Mouse (Mus musculus) limb, embryonic 13.5 days (tissue): ENCODE results near the gene Gm28230. TPM values are rescaled to one million over a fixed set of nuclear protein-coding genes. Genes with fewer than 3 reads are reported as not detected.

ENCODE experiments used
- ATAC-seq: fragments of 200-750 bp; cut with Nextera tagmentation; 2 replicates; pipeline ENCODE4 v1.8.0; 2017; ENCODE audit warnings: low read depth, moderate number of reproducible peaks, moderate TSS enrichment; ENCODE audit not compliant: low FRiP score
- H3K27ac ChIP-seq: fragments of 300-500 bp; sonication (generic); 2 replicates; pipeline ENCODE4 v1.5.1; 2015; ENCODE audit warnings: inconsistent platforms, mild to moderate bottlenecking, moderate library complexity
- H3K27me3 ChIP-seq: fragments of 300-500 bp; sonication (generic); 2 replicates; pipeline ENCODE4 v1.6.1; 2015; ENCODE audit warnings: mild to moderate bottlenecking, inconsistent platforms
- H3K36me3 ChIP-seq: fragments of 300-500 bp; sonication (generic); 2 replicates; pipeline ENCODE4 v1.6.1; 2015; ENCODE audit warnings: inconsistent platforms, mild to moderate bottlenecking, moderate library complexity
- H3K4me1 ChIP-seq: fragments of 300-500 bp; sonication (generic); 2 replicates; pipeline ENCODE4 v1.6.1; 2015; ENCODE audit warnings: inconsistent platforms
- H3K4me2 ChIP-seq: fragments of 300-500 bp; sonication (generic); replicated peaks from 2 replicates; pipeline ENCODE4 v1.6.1; 2015; ENCODE audit warnings: inconsistent platforms, mild to moderate bottlenecking, moderate library complexity
- H3K4me3 ChIP-seq: fragments of 300-500 bp; sonication (generic); 2 replicates; pipeline ENCODE4 v1.5.1; 2015; ENCODE audit warnings: moderate library complexity, mild to moderate bottlenecking, inconsistent platforms
- H3K9ac ChIP-seq: fragments of 300-500 bp; sonication (generic); 2 replicates; pipeline ENCODE4 v1.6.1; 2015; ENCODE audit warnings: mild to moderate bottlenecking, inconsistent platforms
- H3K9me3 ChIP-seq: fragments of 300-500 bp; sonication (generic); 2 replicates; pipeline ENCODE4 v1.6.1; 2016; ENCODE audit warnings: inconsistent platforms
- WGBS: fragments of 180-500 bp; shearing (Covaris S2); methylation state at CpG from one replicate; pipeline ENCODE4 v1.1.7; 2015; 5-methylcytosine and 5-hydroxymethylcytosine counted together
- polyA plus RNA-seq: library from polyadenylated mRNA; unstranded; fragments of >200 nt; fragmentation: Nextera tagmentation; extraction: Ambion mirVana; gene quantifications from 2 replicates; pipeline ENCODE4 v1.2.1, GENCODE M21; 2015

The Gm28230 gene
- polyA plus RNA-seq, 1 experiment from 2014 or later: 0.08 TPM

DNA sequence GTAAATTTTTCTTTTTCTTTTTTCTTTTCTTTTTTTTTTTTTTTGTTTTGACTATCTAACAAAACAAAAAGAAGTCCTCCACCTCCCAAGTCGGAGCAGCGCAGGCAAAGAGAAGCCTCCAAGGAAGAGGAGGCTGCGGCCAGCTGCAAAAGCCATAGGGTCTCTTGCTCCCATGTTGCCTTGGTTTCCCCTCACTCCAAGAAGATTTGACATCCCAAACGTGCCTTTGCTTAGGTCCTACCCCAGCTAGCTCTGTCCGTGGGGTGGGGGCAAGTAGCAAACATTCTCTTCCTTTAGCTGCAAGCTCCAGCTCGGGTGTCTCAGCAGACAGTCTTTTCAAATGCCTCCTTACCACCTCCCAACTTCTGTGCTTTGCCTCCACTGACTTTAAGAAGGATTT lies 7.2 kb downstream of the Gm28230 start:
- Histone ChIP-seq H3K4me3 (no peak overlapping the region), H3K9ac (no peak overlapping the region), H3K4me2 (no peak overlapping the region), H3K9me3 (no peaks in the 10 kb centered on the region), H3K27me3 (peaks cover 97% of the 10 kb centered on the region), H3K27ac (no peak overlapping the region), H3K36me3 (no peaks in the 10 kb centered on the region), H3K4me1 (peaks cover 34% of the 10 kb centered on the region)
- 12% methylated on average over 6 of the region's 6 CpGs for WGBS
- no peak for ATAC-seq

DNA sequence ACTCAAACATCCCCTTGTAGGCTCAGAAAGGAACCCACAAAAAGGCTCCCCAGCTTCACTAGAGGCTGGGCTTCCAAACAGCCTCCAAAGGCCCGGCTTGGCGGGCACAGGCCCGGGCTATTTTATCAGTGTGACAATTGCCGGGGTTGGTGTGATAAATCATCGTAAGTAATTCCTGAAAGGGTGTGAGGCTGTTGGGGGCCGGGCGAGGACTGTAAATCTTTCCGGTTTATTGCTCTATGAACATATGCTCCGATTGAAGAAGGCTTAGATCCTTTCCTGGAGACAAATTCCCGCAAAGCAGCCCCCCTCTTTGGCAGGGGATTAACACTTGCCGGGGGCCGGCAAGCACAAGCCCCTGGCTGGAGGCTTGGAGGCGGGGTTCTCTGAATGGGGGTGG lies 7.9 kb downstream of the Gm28230 start:
- WGBS: 6% methylated on average over 13 of the region's 13 CpGs
- no peak overlapping the region for H3K4me3 ChIP-seq
- no peak for ATAC-seq
- no peaks in the 10 kb centered on the region for H3K36me3 ChIP-seq
- H3K9me3 ChIP-seq: no peaks in the 10 kb centered on the region
- peaks cover 34% of the 10 kb centered on the region for H3K4me1 ChIP-seq
- H3K27me3 ChIP-seq: peaks cover 97% of the 10 kb centered on the region
- no peak overlapping the region for H3K27ac ChIP-seq
- no peak overlapping the region for H3K4me2 ChIP-seq
- H3K9ac ChIP-seq: no peak overlapping the region

DNA sequence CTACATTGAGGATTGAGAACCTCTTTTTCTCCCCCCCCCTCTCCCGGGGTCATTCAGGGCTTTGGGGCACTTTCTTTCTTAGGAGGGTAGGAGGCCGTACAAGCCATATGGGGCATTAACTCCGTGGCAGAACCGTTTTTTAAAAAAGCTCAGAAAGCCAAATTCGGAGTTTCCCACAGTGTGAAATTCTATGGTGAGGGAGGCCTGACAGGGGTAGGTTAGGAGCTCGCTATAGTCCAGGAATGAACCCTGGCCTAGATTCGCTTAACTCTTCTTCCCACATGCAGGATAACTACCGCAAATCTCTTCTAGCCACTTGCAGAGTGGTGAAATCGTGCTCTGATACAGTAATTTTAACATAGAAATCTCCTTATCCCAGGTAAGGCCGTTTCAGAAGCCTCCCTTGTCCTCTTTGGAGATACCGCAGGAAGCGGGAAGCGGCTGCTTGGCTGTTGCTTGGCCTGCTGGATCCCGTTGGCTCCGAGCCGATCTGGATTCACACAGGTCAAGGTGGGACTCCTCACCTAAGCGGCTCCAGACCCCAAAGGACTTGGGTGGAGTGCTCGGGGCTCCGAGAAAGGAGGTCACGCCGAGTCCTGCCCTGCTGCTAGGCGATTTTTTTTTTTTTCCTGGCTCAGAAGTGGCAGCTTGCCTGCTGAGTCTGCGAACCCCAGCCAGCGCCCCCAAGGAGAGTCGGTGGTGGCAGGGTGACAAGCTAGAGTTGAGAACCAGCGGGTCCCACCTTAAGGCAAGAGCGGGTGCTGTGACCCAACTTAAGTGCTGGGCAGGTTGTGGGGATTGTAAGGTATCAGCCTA lies 8.7 kb downstream of the Gm28230 start:
- Histone ChIP-seq H3K4me2 (no peak overlapping the region), H3K4me3 (no peak overlapping the region), H3K36me3 (no peaks in the 10 kb centered on the region), H3K27ac (no peak overlapping the region), H3K9me3 (no peaks in the 10 kb centered on the region), H3K27me3 (peaks cover 99% of the 10 kb centered on the region), H3K4me1 (peaks cover 38% of the 10 kb centered on the region), H3K9ac (no peak overlapping the region)
- WGBS: 11% methylated on average over 27 of the region's 27 CpGs
- no peak for ATAC-seq

DNA sequence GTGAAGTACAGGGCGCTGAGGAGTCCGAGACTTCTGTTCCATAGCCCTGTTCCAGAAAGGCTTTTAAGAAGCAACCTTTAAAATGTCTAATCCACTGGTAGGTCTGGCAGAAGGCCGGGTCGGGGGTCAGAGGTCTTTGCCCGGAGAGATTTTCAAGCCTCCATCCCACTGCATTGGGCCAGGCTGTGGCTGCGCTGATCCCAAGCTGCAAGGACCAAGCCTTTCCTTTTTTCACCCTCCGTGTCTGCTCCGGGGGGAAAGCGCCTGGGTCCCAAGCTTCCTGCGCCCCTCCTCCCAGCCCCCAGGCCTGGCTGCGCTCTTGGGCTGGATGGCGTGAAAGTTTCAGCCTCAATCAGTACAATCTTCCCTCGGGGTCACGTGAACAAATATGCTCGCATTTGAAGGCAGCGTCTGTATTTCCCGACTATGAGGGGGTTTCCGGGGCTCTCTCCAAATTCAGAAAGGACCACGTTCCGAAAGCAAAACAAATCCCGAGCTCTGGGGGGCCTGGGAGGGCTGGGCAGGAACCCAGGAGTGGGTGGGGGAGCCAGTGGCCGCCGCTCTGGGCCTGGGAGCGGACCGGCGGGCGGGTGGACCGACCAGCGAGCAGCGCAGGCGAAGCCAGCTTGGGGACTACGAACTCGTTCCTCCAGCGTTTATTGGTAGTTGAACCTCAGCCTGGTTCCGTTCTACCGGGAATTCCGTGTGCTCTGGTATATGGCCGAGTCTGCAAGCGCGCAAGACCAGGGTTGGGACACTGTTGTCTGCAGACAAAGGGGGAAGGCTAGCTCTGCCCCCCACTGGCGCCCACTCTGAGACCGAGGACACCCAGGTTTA lies 9.5 kb downstream of the Gm28230 start:
- no peak for ATAC-seq
- Histone ChIP-seq H3K4me3 (peak overlapping the region; percentile 27), H3K36me3 (no peaks in the 10 kb centered on the region), H3K4me1 (peaks cover 44% of the 10 kb centered on the region), H3K9me3 (no peaks in the 10 kb centered on the region), H3K27ac (no peak overlapping the region), H3K9ac (no peak overlapping the region; the same call in 1 of the 2 replicates), H3K4me2 (peak overlapping the region; percentile 54), H3K27me3 (peaks cover 99% of the 10 kb centered on the region)
- WGBS: 2% methylated on average over 42 of the region's 42 CpGs

DNA sequence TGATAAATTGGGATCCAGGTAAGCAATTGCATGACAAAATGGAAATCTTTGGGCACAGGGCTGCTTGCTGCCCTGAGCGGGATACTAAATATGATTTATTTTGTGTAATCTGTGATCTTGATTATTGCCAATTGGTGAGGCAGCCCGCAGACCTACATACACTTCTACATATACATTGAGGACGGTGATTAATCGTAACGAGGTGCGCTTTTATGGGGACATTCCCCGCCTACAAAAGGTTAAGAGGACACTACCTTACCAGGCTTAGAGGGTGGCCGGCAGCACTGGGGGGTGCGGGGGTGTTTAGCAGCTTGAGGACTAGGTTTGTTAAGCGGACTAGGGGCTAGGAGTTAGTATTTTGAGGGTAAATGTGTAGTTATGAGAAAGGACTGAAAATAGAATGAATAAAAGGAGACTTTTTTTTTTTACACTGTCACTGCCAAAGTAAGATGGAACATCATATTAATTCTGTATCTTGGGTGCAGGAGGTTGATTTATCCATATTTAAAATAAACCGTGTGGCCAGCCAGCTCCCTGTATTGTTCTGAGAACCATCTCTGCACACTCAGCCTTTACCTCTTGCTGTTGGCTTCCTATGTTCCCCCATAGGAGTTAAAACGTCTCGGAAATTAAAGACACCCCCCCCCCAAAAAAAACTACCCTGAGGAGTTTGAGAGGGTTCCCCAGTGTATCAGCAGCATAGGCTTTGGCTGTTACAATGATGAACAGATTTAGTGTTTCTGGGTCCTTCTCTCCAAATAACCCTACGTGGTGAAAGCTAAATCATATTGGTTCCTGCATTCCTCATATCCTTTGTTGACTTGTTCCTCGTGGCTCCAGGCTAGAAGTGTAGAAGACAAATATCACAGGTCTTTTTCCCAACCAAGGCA lies 10.4 kb downstream of the Gm28230 start:
- WGBS: 9% methylated on average over 15 of the region's 15 CpGs
- no peak overlapping the region for H3K4me2 ChIP-seq
- no peaks in the 10 kb centered on the region for H3K9me3 ChIP-seq
- H3K36me3 ChIP-seq: no peaks in the 10 kb centered on the region
- peaks cover 44% of the 10 kb centered on the region for H3K4me1 ChIP-seq
- no peak for ATAC-seq
- peaks cover 99% of the 10 kb centered on the region for H3K27me3 ChIP-seq
- 0 out of 2 replicates have a peak overlapping the region, but pooled peaks have one; percentile 27 for H3K4me3 ChIP-seq
- H3K9ac ChIP-seq: no peak overlapping the region
- H3K27ac ChIP-seq: no peak overlapping the region

DNA sequence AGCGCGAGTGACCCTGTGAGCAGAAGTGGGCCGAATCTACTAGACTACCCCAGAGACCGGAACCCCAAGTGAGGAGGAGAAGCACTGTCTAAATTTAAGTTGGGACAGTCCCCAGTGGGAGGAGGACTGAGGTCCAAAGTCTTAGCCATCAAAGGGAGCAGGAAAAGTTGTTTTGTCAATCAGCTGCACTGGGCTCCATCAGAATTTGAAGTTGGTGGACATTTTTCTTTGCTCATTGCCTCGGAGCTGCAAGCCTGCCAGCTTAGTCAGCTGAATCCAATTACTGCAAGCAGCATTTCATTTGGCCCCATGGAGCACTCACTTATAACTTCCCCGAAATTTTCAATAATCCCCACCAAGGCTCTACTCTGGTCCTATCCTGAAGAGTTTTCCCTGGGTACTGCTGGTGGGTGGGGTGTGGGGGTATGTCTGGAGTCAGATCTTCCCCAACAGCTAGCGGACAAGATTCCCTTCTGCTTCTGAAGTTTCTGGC lies 11.1 kb downstream of the Gm28230 start:
- H3K4me1 ChIP-seq: peaks cover 39% of the 10 kb centered on the region
- H3K9ac ChIP-seq: no peak overlapping the region
- no peaks in the 10 kb centered on the region for H3K36me3 ChIP-seq
- ATAC-seq: no peak
- whole genome bisulfite sequencing: 8% methylated on average over 7 of the region's 7 CpGs
- H3K27ac ChIP-seq: no peak overlapping the region
- H3K4me2 ChIP-seq: no peak overlapping the region
- H3K27me3 ChIP-seq: peaks cover 99% of the 10 kb centered on the region
- no peak overlapping the region for H3K4me3 ChIP-seq
- H3K9me3 ChIP-seq: no peaks in the 10 kb centered on the region

DNA sequence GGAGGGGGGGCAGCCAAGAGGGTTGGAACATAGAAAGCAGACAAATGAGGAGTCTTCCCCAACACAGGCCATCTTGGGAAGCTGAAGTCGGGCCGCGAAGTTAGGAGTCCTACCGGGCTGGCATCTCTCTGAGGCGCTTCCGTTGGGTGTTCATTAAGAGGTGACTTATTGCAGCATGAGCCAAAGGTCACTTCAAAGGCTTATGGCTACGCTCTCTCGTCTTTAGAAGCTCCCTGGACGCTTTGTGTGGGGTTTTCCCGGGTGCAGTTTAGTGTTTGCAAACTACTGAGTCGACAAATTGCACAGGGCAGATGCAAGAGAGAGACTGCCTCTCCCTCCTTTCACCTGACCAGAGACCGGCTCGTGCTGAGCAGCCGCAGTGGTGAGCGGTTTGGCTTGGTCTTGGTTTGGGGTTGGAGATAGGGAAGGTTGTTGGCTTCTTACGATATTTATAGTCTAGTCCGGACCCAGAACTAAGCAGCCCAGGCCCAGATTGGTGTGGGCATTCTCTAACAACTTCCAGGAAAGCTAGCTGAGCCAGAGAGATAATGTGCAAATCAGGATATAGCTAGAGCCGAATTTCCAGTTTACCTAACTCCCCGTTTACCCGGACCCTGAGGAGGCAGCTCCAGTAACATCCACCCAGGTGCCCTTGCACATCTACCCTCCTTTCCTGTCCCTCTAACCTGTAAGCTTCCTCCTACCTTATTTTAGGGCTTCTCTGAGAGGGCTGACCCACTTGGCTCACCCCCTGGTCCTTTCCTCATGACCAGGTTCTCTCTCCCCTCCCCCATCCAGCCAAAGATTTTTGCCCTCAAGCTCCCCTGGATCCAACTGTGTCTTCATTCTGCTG lies 12.3 kb downstream of the Gm28230 start:
- peaks cover 99% of the 10 kb centered on the region for H3K27me3 ChIP-seq
- H3K27ac ChIP-seq: no peak overlapping the region
- peaks cover 32% of the 10 kb centered on the region for H3K4me1 ChIP-seq
- H3K36me3 ChIP-seq: no peaks in the 10 kb centered on the region
- no peak overlapping the region for H3K9ac ChIP-seq
- no peak overlapping the region for H3K4me2 ChIP-seq
- ATAC-seq: no peak
- H3K4me3 ChIP-seq: no peak overlapping the region
- WGBS: 4% methylated on average over 20 of the region's 20 CpGs
- H3K9me3 ChIP-seq: no peaks in the 10 kb centered on the region

DNA sequence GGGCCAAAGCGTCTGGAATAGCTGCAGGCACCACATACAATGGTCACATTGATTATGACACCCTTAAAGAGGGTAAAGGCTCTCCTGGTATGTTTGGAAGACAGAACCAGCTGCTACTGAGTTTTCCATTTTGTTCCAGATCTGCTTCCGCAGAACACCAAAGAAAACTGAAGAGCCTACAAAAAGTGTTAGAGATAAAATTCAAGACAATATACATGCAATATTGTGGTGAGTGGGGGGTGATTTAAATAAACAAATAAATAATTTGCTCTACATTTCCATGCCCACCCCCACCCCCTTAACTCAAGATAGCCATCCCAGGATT lies 12.9 kb downstream of the Gm28230 start:
- Histone ChIP-seq H3K36me3 (no peaks in the 10 kb centered on the region), H3K4me2 (no peak overlapping the region), H3K9me3 (no peaks in the 10 kb centered on the region), H3K27ac (no peak overlapping the region), H3K4me3 (no peak overlapping the region), H3K4me1 (peaks cover 32% of the 10 kb centered on the region), H3K27me3 (peaks cover 99% of the 10 kb centered on the region), H3K9ac (no peak overlapping the region)
- WGBS: 14% methylated on average over 2 of the region's 2 CpGs
- no peak for ATAC-seq

DNA sequence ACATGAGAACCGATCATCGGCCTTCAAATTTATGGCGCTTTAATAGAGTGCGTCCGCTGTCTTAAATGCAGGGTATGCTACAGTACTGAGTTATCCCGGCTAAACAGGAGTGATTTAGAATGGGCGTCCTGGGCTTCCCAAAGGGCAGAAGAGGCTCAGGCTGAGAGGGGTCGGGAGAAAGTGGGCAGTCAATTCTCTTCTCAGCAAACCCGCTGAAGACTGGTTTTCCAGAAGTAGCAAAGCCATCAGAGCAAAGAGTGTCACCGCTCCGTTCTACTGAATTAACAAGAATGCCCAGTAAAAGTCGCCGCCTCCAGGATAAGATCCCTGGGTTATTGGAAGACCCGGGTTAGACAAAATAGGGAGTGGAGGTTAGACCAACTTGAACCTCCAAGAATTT lies 13.3 kb downstream of the Gm28230 start:
- no peak overlapping the region for H3K9ac ChIP-seq
- no peaks in the 10 kb centered on the region for H3K9me3 ChIP-seq
- H3K36me3 ChIP-seq: no peaks in the 10 kb centered on the region
- peak overlapping the region; percentile 52 for H3K4me2 ChIP-seq
- 5% methylated on average over 14 of the region's 14 CpGs for WGBS
- peak overlapping the region; percentile 22; the same call in 1 of the 2 replicates for H3K4me3 ChIP-seq
- peaks cover 32% of the 10 kb centered on the region for H3K4me1 ChIP-seq
- H3K27ac ChIP-seq: no peak overlapping the region
- peaks cover 99% of the 10 kb centered on the region for H3K27me3 ChIP-seq
- no peak for ATAC-seq

DNA sequence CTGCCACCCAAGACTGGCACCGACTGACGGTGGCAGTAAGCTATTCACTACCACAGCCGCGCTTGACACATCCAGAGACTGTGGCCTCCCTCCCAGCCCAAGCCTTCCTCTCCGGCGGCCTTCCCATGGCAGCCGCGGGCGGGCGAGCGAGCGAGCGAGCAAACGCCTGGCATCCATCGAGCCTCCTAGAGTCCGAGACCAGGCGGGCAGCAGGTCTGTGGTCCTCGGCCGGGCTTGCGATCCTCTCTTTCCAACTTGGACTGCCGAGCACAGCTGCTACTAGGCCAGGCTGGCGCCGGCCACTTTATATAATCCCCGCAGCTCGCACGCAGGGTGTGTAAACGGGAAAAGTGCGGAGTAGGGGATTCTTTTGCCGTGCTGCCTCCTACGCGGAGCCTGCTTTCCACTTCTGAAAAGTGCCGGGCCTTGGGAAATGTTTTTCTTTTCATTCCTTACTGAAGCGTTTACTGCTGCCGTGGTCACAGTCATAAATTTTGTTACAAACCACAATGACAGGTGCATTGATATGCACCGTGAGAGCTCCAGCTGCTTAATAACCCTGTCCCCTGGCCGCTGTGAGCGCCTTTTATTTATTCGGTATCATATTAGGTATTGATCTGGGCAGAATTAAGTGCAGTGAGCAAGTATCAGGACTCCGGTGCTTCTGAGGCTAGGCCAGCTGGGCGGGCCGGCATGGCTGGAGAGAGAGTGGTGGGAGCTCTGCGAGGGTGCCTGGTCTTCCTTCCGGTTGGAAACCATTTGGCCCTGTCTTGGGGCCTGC lies 14.0 kb downstream of the Gm28230 start:
- no peaks in the 10 kb centered on the region for H3K9me3 ChIP-seq
- H3K36me3 ChIP-seq: no peaks in the 10 kb centered on the region
- no peak overlapping the region for H3K9ac ChIP-seq
- H3K27ac ChIP-seq: no peak overlapping the region
- peaks cover 99% of the 10 kb centered on the region for H3K27me3 ChIP-seq
- 2% methylated on average over 43 of the region's 43 CpGs for WGBS
- H3K4me1 ChIP-seq: peaks cover 28% of the 10 kb centered on the region
- peak overlapping the region; percentile 52 for H3K4me2 ChIP-seq
- peak overlapping the region; percentile 22 for H3K4me3 ChIP-seq
- no peak for ATAC-seq
